Mouse (Mus musculus) spleen, postnatal 10 days (tissue): Measurements from ENCODE around the gene Abi3.

ENCODE experiments used
- DNase-seq, 2 experiments: peaks; one replicate each; pipeline ENCODE4 v3.0.0; 2021 to 2022; ENCODE audit warnings: low spot score in 2 of 2

The Abi3 gene

DNA sequence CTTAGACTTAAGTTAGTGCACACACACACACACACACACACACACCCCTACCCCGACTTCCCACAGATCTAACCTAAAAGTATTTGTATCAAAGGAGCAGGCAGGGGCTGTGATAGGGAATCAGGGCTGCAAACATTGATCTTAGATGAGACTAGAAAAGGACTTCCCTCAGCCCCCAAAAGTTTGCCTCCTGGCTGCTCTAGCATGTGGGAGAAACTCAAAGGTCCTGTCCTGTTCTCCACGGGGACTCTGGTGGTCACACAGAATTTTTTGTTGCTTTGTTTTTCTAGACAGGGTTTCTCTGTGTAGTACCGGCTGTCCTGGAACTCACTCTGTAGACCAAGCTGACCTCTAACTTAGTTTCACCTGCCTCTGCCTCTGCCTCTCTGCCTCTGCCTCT is 16.7 kb downstream of the Abi3 start:
- peak in 1 of 2 experiments; percentile 36 for DNase-seq

GRCm38 (mm10) chr11:95824877-95825243 is 17.4 kb downstream of the Abi3 start:
- peak; percentile 62 to 65 for DNase-seq

GRCm38 (mm10) chr11:95824071-95824876 is 18.0 kb downstream of the Abi3 start, which contains the start of gene Phospho1:
Gene Phospho1 (plus strand): TSS chr11:95824499.
- peak; percentile 91 to 95 for DNase-seq

- DNase-seq: no peak
Observed at GRCm38 (mm10) chr11:95822437-95822836, 19.8 kb downstream of the Abi3 start.

DNA sequence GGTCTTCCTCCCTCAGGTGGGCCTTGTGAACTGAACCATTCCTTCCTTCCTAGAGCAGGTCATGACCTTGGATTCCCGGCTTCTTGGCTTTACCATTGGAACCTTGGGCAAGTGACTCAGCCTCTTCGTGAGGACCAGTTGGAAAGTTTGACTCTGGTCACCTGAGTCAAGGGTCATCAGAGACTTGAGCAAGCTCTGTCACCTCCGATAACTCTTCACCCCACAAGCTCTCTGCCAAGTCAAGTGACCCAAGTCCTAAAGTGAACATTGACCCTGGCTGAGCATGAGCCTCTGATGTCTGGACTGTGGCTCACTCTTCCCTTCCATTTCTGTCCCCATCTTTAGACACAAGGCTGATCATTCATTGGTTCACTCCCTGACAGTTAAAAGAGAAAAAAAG is 20.8 kb downstream of the Abi3 start:
- DNase-seq: no peak

DNA sequence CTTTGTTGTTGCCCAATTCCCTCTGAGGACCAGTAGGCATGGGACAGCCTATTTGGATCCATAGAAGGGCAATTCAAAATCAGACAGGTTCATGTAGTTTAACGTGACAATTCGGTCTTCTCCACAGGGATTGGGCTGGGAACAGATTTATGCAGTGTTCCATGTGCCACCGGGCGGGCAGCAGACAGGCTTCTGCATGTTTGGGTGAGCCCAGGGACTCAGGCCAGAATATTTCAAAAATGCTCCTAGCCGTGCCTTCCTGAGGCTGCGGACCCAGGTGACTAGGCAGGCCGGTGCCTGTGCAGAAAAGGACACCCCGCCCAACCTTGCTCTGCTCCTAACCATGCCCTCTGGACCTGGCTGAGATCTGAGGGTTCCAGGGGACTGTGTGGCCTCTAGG is 23.1 kb downstream of the Abi3 start:
- no peak for DNase-seq

DNA sequence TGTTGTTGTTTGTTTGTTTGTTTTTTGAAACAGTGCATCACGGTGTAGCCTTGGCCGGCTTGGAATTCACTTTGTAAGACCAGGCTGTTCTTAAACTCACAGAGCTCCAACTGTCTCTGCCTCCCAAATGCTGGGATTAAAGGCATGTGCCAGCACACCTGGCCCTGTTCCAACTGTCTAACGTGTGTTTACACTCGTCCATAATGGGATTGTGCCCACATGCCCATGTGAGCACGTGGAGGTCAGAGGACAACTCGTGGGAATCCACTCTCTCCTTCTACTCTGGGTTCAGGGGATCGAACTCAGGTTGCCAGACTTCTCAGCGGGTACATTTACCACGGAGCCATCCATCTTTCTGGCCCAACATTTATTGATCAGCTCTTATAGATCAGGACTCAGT is 26.9 kb downstream of the Abi3 start:
- no peak for DNase-seq

- no peak for DNase-seq
Observed at GRCm38 (mm10) chr11:95814857-95815256, 27.4 kb downstream of the Abi3 start.

DNA sequence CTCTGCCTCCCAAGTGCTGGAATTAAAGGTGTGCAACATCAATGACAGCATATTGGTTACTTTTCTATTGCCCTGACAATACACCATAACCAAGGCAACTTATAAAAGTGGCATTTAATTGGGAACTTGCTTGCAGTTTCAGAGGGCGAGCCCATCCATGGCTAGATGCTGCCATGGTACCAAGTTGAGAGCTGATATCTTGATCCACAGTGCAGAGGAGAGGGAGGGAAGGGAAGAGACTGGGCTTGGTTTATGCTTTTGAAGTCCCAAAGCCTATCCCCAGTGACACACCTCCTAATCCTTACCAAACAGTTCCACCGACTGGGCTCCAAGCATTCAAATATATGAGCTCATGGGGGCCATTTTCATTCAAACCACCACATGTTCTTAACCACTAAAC is 28.2 kb downstream of the Abi3 start:
- no peak for DNase-seq

DNA sequence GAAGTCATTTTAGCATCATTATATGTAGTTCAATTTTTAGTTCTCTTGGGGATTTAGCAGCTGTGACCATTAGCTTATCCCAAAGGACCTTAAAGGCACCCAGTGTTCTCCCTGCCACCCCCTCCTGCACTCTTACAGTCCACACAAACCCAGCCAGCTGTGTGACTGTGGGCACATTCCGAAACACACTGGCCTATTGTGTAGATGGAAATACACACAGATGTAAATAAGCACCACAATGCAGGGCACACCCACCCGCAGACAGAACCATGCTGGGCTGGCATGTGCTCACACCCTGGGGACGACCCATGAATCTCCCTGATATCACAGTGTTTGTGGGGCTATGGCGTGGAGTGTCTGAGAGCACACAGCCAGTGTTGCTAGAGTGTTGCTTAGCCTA is 30.1 kb downstream of the Abi3 start:
- DNase-seq: no peak

GRCm38 (mm10) chr11:95811741-95812140 is 30.5 kb downstream of the Abi3 start:
- DNase-seq: no peak

GRCm38 (mm10) chr11:95810828-95811227 is 31.4 kb downstream of the Abi3 start:
- no peak for DNase-seq

- peak; percentile 39 to 59 for DNase-seq
Observed at GRCm38 (mm10) chr11:95809603-95810002, 32.7 kb downstream of the Abi3 start.

GRCm38 (mm10) chr11:95808448-95809011 is 33.7 kb downstream of the Abi3 start:
- peak; percentile 80 to 82 for DNase-seq

DNA sequence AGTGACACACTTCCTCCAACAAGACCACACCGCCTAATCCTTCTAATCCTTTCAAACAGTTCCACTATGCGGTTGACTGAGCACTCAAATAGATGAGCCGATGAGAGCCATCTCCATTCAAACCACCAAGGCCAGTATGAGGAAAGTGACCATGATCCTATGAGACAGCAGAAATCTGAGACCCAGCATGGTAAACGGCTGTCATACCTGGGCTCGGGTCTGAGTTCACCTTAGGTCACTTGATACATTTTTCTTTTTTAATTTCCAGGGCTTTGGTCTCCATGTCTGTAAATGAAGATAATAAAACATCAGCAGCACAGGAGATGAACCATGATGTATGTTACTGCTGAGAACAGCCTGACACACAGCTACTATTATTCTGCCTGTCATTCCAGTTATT is 34.4 kb downstream of the Abi3 start:
- DNase-seq: peak in 1 of 2 experiments; percentile 34

DNA sequence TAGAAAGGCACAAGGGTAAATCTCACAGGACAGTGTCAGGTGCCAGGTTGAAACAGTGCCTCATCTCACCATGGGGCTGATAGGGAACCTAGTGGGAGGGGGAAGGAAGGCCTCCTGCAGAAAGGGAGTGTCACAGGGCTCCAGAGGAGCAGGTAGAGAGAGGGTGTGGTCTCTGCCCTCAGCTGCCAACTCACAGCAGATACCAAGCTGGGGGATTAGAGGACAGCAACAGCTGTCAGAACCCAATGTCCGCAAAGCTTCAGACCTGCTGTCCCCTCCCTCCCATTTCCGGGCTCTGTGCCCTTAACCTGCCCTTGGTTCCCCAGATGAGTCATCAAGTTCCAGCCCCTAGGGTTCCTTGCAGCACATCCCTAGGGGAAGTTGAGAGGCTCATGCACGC is 36.7 kb downstream of the Abi3 start:
- peak; percentile 58 to 66 for DNase-seq

GRCm38 (mm10) chr11:95805010-95805409 is 37.3 kb downstream of the Abi3 start:
- DNase-seq: peak; percentile 38 to 46

DNA sequence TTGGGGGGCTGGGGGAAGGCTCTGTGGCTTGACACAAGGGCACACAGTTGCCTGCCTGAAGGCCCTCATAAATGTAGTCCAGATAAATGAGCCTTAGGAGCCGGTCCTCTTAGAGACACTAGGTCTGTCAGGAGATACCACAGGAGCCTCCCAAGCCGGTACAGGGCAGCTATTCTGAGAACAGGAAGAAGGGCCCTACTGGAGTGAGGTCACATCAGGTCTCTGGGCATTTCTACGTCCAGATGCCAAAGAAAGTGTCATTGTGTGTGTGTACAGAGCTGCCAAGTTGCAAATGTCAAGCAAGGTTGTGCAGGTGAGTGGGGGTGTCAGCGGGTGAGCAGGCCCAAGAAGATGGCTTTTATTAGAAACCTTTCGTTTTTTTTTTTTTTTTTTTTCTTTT is 46.7 kb downstream of the Abi3 start:
- DNase-seq: no peak

GRCm38 (mm10) chr11:95794201-95794600 is 48.1 kb downstream of the Abi3 start:
- DNase-seq: no peak

- DNase-seq: no peak
Observed at GRCm38 (mm10) chr11:95792950-95793509, 49.2 kb downstream of the Abi3 start.

- DNase-seq: no peak
Observed at GRCm38 (mm10) chr11:95791787-95792186, 50.5 kb downstream of the Abi3 start.

GRCm38 (mm10) chr11:95789451-95789891 is 52.8 kb downstream of the Abi3 start:
- no peak for DNase-seq

DNA sequence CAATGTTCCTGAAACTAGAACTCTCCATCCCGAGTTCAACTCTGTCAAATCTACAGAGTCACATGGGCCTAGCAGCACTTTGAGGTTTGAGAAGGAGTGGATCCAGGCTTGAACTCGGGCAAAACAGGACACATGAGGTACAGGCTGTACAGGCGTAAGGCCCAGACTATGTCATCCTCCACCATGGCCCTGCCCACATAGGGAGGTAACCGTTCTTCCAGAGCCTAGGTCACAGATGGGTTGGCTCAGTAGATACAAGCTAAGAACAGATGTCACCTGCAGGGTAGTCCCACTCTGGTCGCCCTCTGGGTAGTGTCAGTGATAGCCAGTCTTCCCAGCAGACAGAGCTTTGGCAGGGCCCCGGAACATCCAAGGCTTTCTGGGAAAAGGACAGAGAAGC is 55.8 kb downstream of the Abi3 start:
- DNase-seq: no peak
